Mouse (Mus musculus) thymus, postnatal 25 days (tissue): ENCODE results near the gene Mipep.

ENCODE experiments used
- DNase-seq: peaks from one replicate; pipeline ENCODE4 v3.0.0; 2022

Gene Mipep

GRCm38 (mm10) chr14:60804978-60805377 lies 20.6 kb downstream of the Mipep start:
- no peak for DNase-seq

- DNase-seq: no peak
Observed at GRCm38 (mm10) chr14:60805871-60806270, 21.5 kb downstream of the Mipep start.

GRCm38 (mm10) chr14:60806891-60807344 lies 22.5 kb downstream of the Mipep start:
- no peak for DNase-seq

- no peak for DNase-seq
Observed at GRCm38 (mm10) chr14:60809881-60810280, 25.5 kb downstream of the Mipep start.

GRCm38 (mm10) chr14:60811547-60811946 lies 27.2 kb downstream of the Mipep start:
- no peak for DNase-seq

- DNase-seq: no peak
Observed at GRCm38 (mm10) chr14:60815098-60815497, 30.7 kb downstream of the Mipep start.

GRCm38 (mm10) chr14:60818045-60818444 lies 33.7 kb downstream of the Mipep start:
- no peak for DNase-seq

- DNase-seq: no peak
Observed at GRCm38 (mm10) chr14:60830096-60830495, 45.7 kb downstream of the Mipep start.

- DNase-seq: no peak
Observed at GRCm38 (mm10) chr14:60836709-60837108, 52.3 kb downstream of the Mipep start.

- no peak for DNase-seq
Observed at GRCm38 (mm10) chr14:60839654-60840053, 55.3 kb downstream of the Mipep start.

- DNase-seq: no peak
Observed at GRCm38 (mm10) chr14:60841977-60842659, 57.7 kb downstream of the Mipep start.

GRCm38 (mm10) chr14:60843596-60843995 lies 59.2 kb downstream of the Mipep start:
- no peak for DNase-seq

- no peak for DNase-seq
Observed at GRCm38 (mm10) chr14:60845261-60846045, 61.1 kb downstream of the Mipep start.

GRCm38 (mm10) chr14:60846174-60846573 lies 61.8 kb downstream of the Mipep start:
- DNase-seq: no peak

GRCm38 (mm10) chr14:60848194-60848593 lies 63.8 kb downstream of the Mipep start:
- DNase-seq: no peak

GRCm38 (mm10) chr14:60850101-60850500 lies 65.7 kb downstream of the Mipep start:
- DNase-seq: no peak

GRCm38 (mm10) chr14:60851632-60852031 lies 67.3 kb downstream of the Mipep start:
- no peak for DNase-seq

- DNase-seq: no peak
Observed at GRCm38 (mm10) chr14:60856199-60856912, 72.0 kb downstream of the Mipep start.

GRCm38 (mm10) chr14:60856913-60857300 lies 72.5 kb downstream of the Mipep start:
- no peak for DNase-seq

GRCm38 (mm10) chr14:60863396-60863795 lies 79.0 kb downstream of the Mipep start:
- no peak for DNase-seq

- DNase-seq: no peak
Observed at GRCm38 (mm10) chr14:60866399-60866798, 82.0 kb downstream of the Mipep start.

GRCm38 (mm10) chr14:60868325-60868724 lies 84.0 kb downstream of the Mipep start:
- no peak for DNase-seq

GRCm38 (mm10) chr14:60871831-60872230 lies 87.5 kb downstream of the Mipep start:
- no peak for DNase-seq

GRCm38 (mm10) chr14:60882106-60882505 lies 97.7 kb downstream of the Mipep start:
- DNase-seq: no peak
